Mouse (Mus musculus) liver, embryonic 11.5 days (tissue): ENCODE measurements at regions not wholly inside any gene's neighbourhood (a gene's known extent, or its start where the extent isn't known, plus 50 kb on each side); places are given as distances from the start of the nearest gene placed in this dataset.

Experiments
- ATAC-seq: fragments of 200-750 bp; cut with Nextera tagmentation; replicated peaks from 2 replicates; pipeline ENCODE4 v1.8.0; 2017; ENCODE audit warnings: moderate number of reproducible peaks, mild to moderate bottlenecking, moderate TSS enrichment, moderate library complexity; ENCODE audit not compliant: low FRiP score
- DNase-seq: peaks from one replicate; pipeline ENCODE4 v3.0.0-alpha.2; 2017; ENCODE audit warnings: low spot score
- H3K27ac ChIP-seq: fragments of 300-500 bp; sonication (generic); 2 replicates; pipeline ENCODE4 v1.5.1; 2014; ENCODE audit warnings: mild to moderate bottlenecking, low read depth, low read length, control low read depth
- H3K27me3 ChIP-seq: fragments of 300-500 bp; sonication (generic); replicated peaks from 2 replicates; pipeline ENCODE4 v1.6.1; 2014; ENCODE audit warnings: low read length, mixed read lengths; ENCODE audit not compliant: control insufficient read depth, insufficient read depth
- H3K36me3 ChIP-seq: fragments of 300-500 bp; sonication (generic); 2 replicates; pipeline ENCODE4 v1.6.1; 2014; ENCODE audit warnings: mild to moderate bottlenecking, low read length, moderate library complexity, mixed read lengths; ENCODE audit not compliant: control insufficient read depth, insufficient read depth
- H3K4me1 ChIP-seq: fragments of 300-500 bp; sonication (generic); replicated peaks from 2 replicates; pipeline ENCODE4 v1.6.1; 2014; ENCODE audit warnings: low read length, mixed read lengths; ENCODE audit not compliant: control insufficient read depth, insufficient read depth
- H3K4me2 ChIP-seq: fragments of 300-500 bp; sonication (generic); 2 replicates; pipeline ENCODE4 v1.6.1; 2014; ENCODE audit warnings: mild to moderate bottlenecking, control low read depth, moderate library complexity
- H3K4me3 ChIP-seq: fragments of 300-500 bp; sonication (generic); 2 replicates; pipeline ENCODE4 v1.5.1; 2014; ENCODE audit warnings: low read depth, low read length, control low read depth
- H3K9ac ChIP-seq: fragments of 300-500 bp; sonication (generic); 2 replicates; pipeline ENCODE4 v1.6.1; 2014; ENCODE audit warnings: low read depth, low read length, control low read depth
- H3K9me3 ChIP-seq: fragments of 300-500 bp; sonication (generic); 2 replicates; pipeline ENCODE4 v1.6.1; 2016; ENCODE audit warnings: low read length, inconsistent platforms, mixed read lengths; ENCODE audit not compliant: control insufficient read depth
- WGBS: fragments of 180-500 bp; shearing (Covaris S2); extraction: QIAGEN DNeasy Blood & Tissue Kit; methylation state at CpG from one replicate; pipeline ENCODE4 v1.1.7; 2014; 5-methylcytosine and 5-hydroxymethylcytosine counted together

DNA sequence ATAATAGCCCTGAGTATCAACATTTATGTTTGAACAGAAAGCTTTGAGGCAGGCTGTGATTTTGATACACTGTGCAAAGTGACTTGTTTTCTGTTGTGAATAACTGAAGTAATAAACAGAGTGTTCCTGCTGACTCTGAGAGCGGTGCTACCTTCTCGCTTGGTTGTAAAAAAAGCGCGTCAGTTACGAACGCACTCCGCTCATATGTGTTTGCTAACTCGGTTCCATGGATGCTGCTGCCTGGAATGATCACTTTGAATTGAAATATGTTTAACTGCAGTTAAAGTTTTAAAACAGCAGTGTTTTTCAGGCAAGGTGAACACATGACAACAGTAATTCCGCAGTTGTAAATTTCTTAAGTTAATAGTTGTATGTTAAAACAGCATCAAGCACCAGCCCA, 567.7 kb downstream of the Prkd1 start:
- Histone ChIP-seq H3K36me3 (no peaks in the 10 kb centered on the region), H3K9ac (no peak overlapping the region), H3K4me2 (no peak overlapping the region), H3K9me3 (no peaks in the 10 kb centered on the region), H3K27ac (no peak overlapping the region), H3K4me3 (no peak overlapping the region), H3K27me3 (no peaks in the 10 kb centered on the region), H3K4me1 (no peaks in the 10 kb centered on the region)
- 91% methylated on average over 9 of the region's 9 CpGs for WGBS
- DNase-seq (no peak), ATAC-seq (no peak)

DNA sequence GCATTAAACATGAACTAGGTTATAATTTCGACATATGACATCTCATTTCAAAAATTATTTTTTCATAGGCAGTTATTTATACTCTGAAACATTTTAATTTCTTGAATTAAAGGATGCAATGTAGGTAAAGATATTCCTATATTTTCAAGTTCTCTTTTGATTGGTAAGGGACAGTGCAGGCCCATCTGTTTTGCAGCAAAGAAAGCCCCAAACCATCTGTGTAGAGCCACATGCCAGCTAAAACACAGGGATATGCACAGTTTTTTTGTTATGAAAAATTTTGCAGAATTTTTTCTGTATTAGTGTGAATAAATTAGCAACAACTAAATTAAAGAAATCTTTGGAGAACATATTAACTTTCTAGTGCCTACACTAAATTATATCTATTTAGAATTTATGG, 567.3 kb downstream of the Prkd1 start:
- ATAC-seq = no peak

DNA sequence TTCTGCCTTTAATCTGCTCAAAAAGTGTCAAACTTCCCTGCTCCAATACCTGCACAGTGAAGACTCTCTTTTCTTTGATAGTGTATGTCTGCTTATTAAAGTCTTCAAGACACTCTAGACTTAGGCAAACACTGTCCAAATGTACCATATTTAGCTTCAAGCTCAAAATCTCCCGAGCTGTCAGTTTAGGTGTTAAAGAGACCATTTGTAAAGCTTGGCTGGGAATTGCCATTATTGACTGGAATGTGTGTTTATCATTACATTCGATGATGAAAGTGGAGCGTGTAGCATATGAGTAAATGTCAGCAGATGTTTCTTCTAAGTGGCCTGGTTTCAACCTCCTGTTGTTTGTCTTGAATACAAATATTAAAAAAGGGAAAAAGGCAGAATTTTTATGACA, 564.4 kb downstream of the Prkd1 start:
- WGBS = 72% methylated on average over 3 of the region's 3 CpGs
- ATAC-seq (no peak), DNase-seq (no peak)
- Histone ChIP-seq H3K4me2 (no peak overlapping the region), H3K27me3 (no peaks in the 10 kb centered on the region), H3K27ac (no peak overlapping the region), H3K9ac (no peak overlapping the region), H3K4me1 (no peaks in the 10 kb centered on the region), H3K36me3 (no peaks in the 10 kb centered on the region), H3K9me3 (no peaks in the 10 kb centered on the region), H3K4me3 (no peak overlapping the region)

More for the DNA sequence above, 567.3 kb downstream of the Prkd1 start:
- Histone ChIP-seq H3K4me2 (no peak overlapping the region), H3K36me3 (no peaks in the 10 kb centered on the region), H3K9me3 (no peaks in the 10 kb centered on the region), H3K9ac (no peak overlapping the region), H3K27ac (no peak overlapping the region), H3K4me3 (no peak overlapping the region), H3K27me3 (no peaks in the 10 kb centered on the region), H3K4me1 (no peaks in the 10 kb centered on the region)
- no peak for DNase-seq
- WGBS = 58% methylated on average over 1 of the region's 1 CpGs

DNA sequence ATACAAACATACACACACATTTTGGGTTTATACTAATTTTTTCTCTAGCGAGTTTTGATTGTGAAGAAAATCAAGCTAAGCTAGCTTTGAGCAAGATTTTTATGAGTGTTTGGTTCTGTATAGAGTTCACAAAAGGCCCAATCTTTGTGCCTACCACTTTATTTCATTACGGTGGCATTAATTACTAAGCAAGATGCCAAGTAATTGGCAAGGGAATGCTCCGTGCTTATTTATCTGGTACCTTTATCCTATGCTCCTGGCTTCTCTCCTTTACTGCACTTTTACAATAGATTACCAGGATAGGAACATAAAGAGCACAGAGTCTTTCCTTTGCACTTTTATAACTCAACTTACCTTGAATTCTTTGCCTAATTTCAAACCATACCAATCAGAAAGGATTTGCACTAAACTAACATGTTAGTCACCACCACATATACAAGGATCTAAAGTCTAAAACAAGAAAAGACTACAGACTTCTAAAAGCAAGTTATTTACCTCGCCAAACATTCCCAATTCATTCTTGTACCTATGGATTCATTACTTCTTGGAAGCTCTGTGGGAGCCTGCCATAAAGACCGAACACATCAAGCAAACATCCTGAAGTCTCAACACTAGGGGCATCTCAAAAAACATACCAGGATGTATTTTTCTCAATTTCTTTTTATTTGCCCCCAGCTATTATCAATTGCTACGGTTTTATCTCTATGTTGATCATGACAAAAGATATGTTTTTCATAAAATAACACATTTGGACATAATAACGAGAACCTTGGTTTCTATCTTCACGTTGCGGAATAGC, 537.5 kb downstream of the Prkd1 start:
- WGBS = 84% methylated on average over 9 of the region's 9 CpGs
- H3K36me3 ChIP-seq = no peaks in the 10 kb centered on the region
- H3K4me3 ChIP-seq = no peak overlapping the region
- no peaks in the 10 kb centered on the region for H3K4me1 ChIP-seq
- no peaks in the 10 kb centered on the region for H3K9me3 ChIP-seq
- ATAC-seq = no peak
- no peak overlapping the region for H3K27ac ChIP-seq
- no peak overlapping the region for H3K4me2 ChIP-seq
- DNase-seq = no peak
- H3K27me3 ChIP-seq = no peaks in the 10 kb centered on the region
- no peak overlapping the region for H3K9ac ChIP-seq

DNA sequence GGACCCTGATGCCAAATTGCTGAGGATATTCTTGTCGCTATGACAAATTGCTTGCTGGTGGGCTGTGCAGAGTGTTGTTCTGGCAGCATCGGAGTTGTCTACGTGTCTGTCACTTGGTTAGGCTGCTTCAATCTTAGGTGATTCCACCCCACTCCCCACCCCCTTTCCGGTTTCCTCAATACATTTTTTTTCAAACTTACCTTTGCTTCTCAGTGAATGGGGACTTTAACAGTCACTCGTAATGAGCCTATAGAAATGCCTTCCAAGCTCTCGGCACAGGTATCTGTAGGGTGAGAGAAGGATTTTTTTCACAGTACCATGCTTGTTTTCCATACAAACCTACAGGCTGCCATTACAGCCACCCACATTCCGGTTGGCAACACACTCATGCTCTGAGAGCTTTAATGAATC, 536.8 kb downstream of the Prkd1 start:
- DNase-seq = no peak
- WGBS = 85% methylated on average over 7 of the region's 7 CpGs

DNA sequence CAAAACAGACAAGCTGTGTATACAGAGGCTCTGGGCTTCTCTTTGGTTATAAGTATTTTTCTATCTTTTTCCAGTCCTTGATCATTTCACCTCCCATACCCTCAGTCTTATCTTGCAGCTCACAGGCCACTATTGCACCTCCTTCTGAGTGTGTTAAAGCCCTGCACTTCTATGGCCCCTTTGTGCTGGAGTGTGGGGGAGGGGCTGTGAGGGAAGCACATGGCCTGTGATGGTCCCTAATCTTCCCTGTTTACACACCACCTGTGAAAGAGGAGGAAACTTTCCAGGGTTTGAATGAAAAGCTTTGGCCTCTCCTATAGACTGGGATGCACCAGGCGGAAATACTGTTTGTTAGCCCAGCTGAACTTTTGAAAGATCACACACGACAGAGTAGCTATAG, 533.0 kb downstream of the Prkd1 start:
- H3K4me3 ChIP-seq = no peak overlapping the region
- no peak overlapping the region for H3K9ac ChIP-seq
- no peak for DNase-seq
- no peak overlapping the region for H3K4me2 ChIP-seq
- no peak for ATAC-seq
- no peaks in the 10 kb centered on the region for H3K9me3 ChIP-seq
- no peak overlapping the region for H3K27ac ChIP-seq
- no peaks in the 10 kb centered on the region for H3K36me3 ChIP-seq
- H3K27me3 ChIP-seq = peaks cover 3% of the 10 kb centered on the region; the same call in 1 of the 2 replicates
- WGBS = 64% methylated on average over 2 of the region's 2 CpGs
- H3K4me1 ChIP-seq = no peaks in the 10 kb centered on the region

More for the DNA sequence above, 536.8 kb downstream of the Prkd1 start:
- Histone ChIP-seq H3K36me3 (no peaks in the 10 kb centered on the region), H3K9me3 (no peaks in the 10 kb centered on the region), H3K4me3 (no peak overlapping the region), H3K9ac (no peak overlapping the region), H3K4me1 (no peaks in the 10 kb centered on the region), H3K4me2 (no peak overlapping the region), H3K27ac (no peak overlapping the region), H3K27me3 (no peaks in the 10 kb centered on the region)
- ATAC-seq = no peak

DNA sequence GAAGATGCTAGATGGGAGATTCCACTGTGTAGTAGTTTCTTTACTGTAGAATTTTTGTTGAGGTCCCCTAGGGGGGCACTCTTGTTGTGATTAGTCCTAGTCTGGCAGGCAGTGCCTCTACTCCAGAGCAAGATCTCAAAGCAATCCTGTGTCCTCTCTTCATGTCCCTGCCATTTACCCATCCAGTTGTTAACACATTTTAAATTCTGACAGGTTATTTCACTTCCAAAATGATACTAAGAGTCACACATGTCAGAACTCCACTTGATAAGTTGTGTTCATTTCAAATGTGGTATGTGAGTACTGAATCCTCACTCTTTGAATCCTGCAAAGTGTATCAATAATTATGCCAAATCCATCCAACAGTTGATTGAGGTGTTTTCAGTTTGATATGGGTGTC, 530.6 kb downstream of the Prkd1 start:
- ATAC-seq (no peak), DNase-seq (no peak)
- Histone ChIP-seq H3K27me3 (peaks cover 3% of the 10 kb centered on the region; the same call in 1 of the 2 replicates), H3K4me1 (no peaks in the 10 kb centered on the region), H3K9ac (no peak overlapping the region), H3K4me3 (no peak overlapping the region), H3K27ac (no peak overlapping the region), H3K4me2 (no peak overlapping the region), H3K36me3 (no peaks in the 10 kb centered on the region), H3K9me3 (no peaks in the 10 kb centered on the region)

DNA sequence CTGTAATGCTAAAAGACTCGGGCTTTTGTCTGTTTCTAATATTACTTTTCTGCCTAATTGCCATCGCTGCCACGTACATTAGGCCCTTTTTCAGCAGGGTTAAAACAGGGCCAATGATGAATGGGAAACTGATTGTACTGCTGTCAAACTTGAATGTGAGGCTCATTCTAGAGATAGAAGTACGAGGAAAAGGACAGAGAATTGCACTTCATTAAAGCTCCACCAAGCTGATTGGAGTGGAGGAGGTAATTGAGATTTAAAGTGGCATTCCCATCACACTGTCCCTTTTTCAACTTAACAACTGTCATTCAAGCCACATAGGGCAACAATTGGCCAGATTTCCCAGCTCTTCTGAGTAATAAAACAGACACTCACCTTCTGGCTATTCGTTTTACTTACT, 526.8 kb downstream of the Prkd1 start:
- no peaks in the 10 kb centered on the region for H3K36me3 ChIP-seq
- no peaks in the 10 kb centered on the region for H3K9me3 ChIP-seq
- no peaks in the 10 kb centered on the region for H3K4me1 ChIP-seq
- ATAC-seq (no peak), DNase-seq (no peak)
- H3K27me3 ChIP-seq = peaks cover 3% of the 10 kb centered on the region; the same call in 1 of the 2 replicates
- H3K4me2 ChIP-seq = no peak overlapping the region
- H3K27ac ChIP-seq = no peak overlapping the region
- no peak overlapping the region for H3K4me3 ChIP-seq
- 63% methylated on average over 5 of the region's 5 CpGs for WGBS
- H3K9ac ChIP-seq = no peak overlapping the region

DNA sequence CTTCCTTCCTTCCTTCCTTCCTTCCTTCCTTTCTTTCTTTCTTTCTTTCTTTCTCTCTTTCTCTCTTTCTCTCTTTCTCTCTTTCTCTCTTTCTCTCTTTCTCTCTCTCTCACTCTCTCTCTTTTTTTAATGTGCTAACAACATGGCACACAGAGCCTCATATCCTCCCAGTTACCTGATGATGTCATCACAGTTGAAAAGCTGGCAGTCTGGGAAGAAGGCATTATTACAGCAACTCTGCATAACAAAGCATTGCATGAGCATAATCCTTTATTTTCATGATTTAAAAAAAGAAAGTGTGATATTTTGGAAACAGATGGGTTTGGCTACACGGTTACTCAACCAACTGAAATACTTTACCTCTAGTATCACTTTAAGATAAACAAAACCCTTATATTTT, 525.9 kb downstream of the Prkd1 start:
- H3K9ac ChIP-seq = no peak overlapping the region
- H3K27ac ChIP-seq = no peak overlapping the region
- H3K9me3 ChIP-seq = no peaks in the 10 kb centered on the region
- H3K4me1 ChIP-seq = no peaks in the 10 kb centered on the region
- H3K36me3 ChIP-seq = no peaks in the 10 kb centered on the region
- H3K27me3 ChIP-seq = peaks cover 3% of the 10 kb centered on the region; the same call in 1 of the 2 replicates
- no peak overlapping the region for H3K4me3 ChIP-seq
- 69% methylated on average over 1 of the region's 1 CpGs for WGBS
- H3K4me2 ChIP-seq = no peak overlapping the region
- ATAC-seq = no peak
- DNase-seq = no peak
